ENCODE assay signal across 13 mouse cellular contexts in genomic region chr4:106103750-106104635, GRCm38 (mm10).
DNase-seq lines count a peak whose midpoint lies in the region; ATAC-seq and TF ChIP-seq lines count a peak whose summit lies in the region.
"Had no signal": no experiment of that assay in that cellular context is flagged by ENCODE, and none has a peak within 500 bp of the region (broad histone marks: within the 10 kb centered on the region; RNA-seq: fewer than 3 reads in every experiment).

No protein-coding gene starts in this region.

- H3K4me1 ChIP-seq in forebrain, embryonic 13.5 days: peaks cover 51% of the 10 kb centered on the region
- peaks cover 54% of the 10 kb centered on the region for H3K4me1 ChIP-seq in limb, embryonic 10.5 days
- H3K4me1 ChIP-seq in thymus, adult 2 months (replicated peaks; ENCODE audit: control insufficient read depth, insufficient read depth, low read length): no peaks in the 10 kb centered on the region

- peak overlapping the region; percentile 81 for H3K27ac ChIP-seq in forebrain, embryonic 13.5 days
- H3K27ac ChIP-seq in limb, embryonic 10.5 days: peak overlapping the region; percentile 89
- H3K27ac ChIP-seq in thymus, adult 2 months (ENCODE audit: control insufficient read depth, insufficient read depth, low read length): no peak overlapping the region
- H3K27ac ChIP-seq: stomach, embryonic 15.5 days had no signal

- TF ChIP-seq POLR2A in brain, embryonic 14.5 days (IDR thresholded peaks at IDR 0.05; ENCODE audit: borderline replicate concordance, extremely low read depth, insufficient read depth, insufficient read length, poor library complexity, severe bottlenecking): no peak
- TF ChIP-seq POLR2A in thymus, adult 2 months (IDR thresholded peaks at IDR 0.05; ENCODE audit: control insufficient read depth, extremely low read depth, insufficient read depth, low read length, poor library complexity): no peak

- H3K9ac ChIP-seq in forebrain, embryonic 13.5 days: no peak overlapping the region
- H3K9ac ChIP-seq: stomach, embryonic 15.5 days had no signal

- no peaks in the 10 kb centered on the region for H3K36me3 ChIP-seq in forebrain, embryonic 13.5 days (ENCODE audit: poor library complexity, severe bottlenecking)
- no peaks in the 10 kb centered on the region for H3K36me3 ChIP-seq in limb, embryonic 10.5 days
- no peaks in the 10 kb centered on the region for H3K36me3 ChIP-seq in thymus, adult 2 months (ENCODE audit: control insufficient read depth, insufficient read depth, low read length)
- H3K36me3 ChIP-seq: stomach, embryonic 15.5 days had no signal

- no peak for TF ChIP-seq CTCF in brain, embryonic 14.5 days (IDR thresholded peaks at IDR 0.05; ENCODE audit: borderline replicate concordance, extremely low read depth, insufficient read depth, insufficient read length)
- no peak for TF ChIP-seq CTCF in thymus, adult 2 months (IDR thresholded peaks at IDR 0.05; ENCODE audit: borderline replicate concordance, control insufficient read depth, extremely low read depth, insufficient read depth, low read length, poor library complexity)

- no peaks in the 10 kb centered on the region for H3K9me3 ChIP-seq in forebrain, embryonic 13.5 days (replicated peaks)
- no peaks in the 10 kb centered on the region for H3K9me3 ChIP-seq in limb, embryonic 10.5 days (replicated peaks)
- H3K9me3 ChIP-seq: stomach, embryonic 15.5 days had no signal

- DNase-seq in cerebellum, adult 9-10 months: peak; percentile 5
- DNase-seq in cerebellum, adult 11 months: no peak
- DNase-seq in brain, embryonic 14.5 days (ENCODE audit: low read depth): peak; percentile 89
- no peak for DNase-seq in limb, embryonic 10.5 days (ENCODE audit: low spot score)
- DNase-seq in gastrocnemius, postnatal 25 days: no peak
- no peak for DNase-seq in frontal cortex, postnatal 10 days (ENCODE audit: low spot score in 2 of 2)
- DNase-seq in thymus, adult 2 months: no peak
- DNase-seq: kidney, adult 18-20 months; lung, postnatal 4 days had no signal

- no peaks in the 10 kb centered on the region; the same call in 1 of the 2 replicates for H3K27me3 ChIP-seq in forebrain, embryonic 13.5 days
- H3K27me3 ChIP-seq in limb, embryonic 10.5 days (ENCODE audit: low read depth, poor library complexity, severe bottlenecking): no peaks in the 10 kb centered on the region
- H3K27me3 ChIP-seq in thymus, adult 2 months (ENCODE audit: control insufficient read depth, insufficient read depth, low read length): no peaks in the 10 kb centered on the region
- H3K27me3 ChIP-seq: Patski; stomach, embryonic 15.5 days had no signal

- no peak overlapping the region for H3K4me3 ChIP-seq in forebrain, embryonic 13.5 days
- H3K4me3 ChIP-seq in limb, embryonic 10.5 days: no peak overlapping the region
- no peak overlapping the region for H3K4me3 ChIP-seq in thymus, adult 2 months (ENCODE audit: control insufficient read depth, insufficient read depth, low read length)
- H3K4me3 ChIP-seq: stomach, embryonic 15.5 days had no signal

- WGBS in forebrain, embryonic 13.5 days: 52% methylated on average over 11 of the region's 11 CpGs
- WGBS in limb, embryonic 10.5 days: 68% methylated on average over 11 of the region's 11 CpGs
- WGBS in thymus, adult 2 months: 93% methylated on average over 11 of the region's 11 CpGs

- no peak overlapping the region for H3K4me2 ChIP-seq in forebrain, embryonic 13.5 days
- H3K4me2 ChIP-seq: heart, embryonic 11.5 days; stomach, embryonic 15.5 days had no signal

- ATAC-seq in forebrain, embryonic 13.5 days: peak; percentile 88
- ATAC-seq: Patski had no signal

Comparison
In these comparisons a context has a peak if more than half of its experiments do, and no peak if none do; other contexts are left out.
1. DNase-seq: peak in cerebellum, adult 9-10 months (single experiment) and brain, embryonic 14.5 days (single experiment); none in cerebellum, adult 11 months (single experiment), limb, embryonic 10.5 days (single experiment), gastrocnemius, postnatal 25 days (single experiment), frontal cortex, postnatal 10 days (0 of 2) and thymus, adult 2 months (single experiment).